Mouse (Mus musculus) monocyte, adult 5-6 weeks (primary cell): ENCODE data around the gene Med29. TPM values are rescaled to one million over a fixed set of nuclear protein-coding genes. Genes with fewer than 3 reads are reported as not detected.

Experiments
- total RNA-seq: library from RNA; stranded (forward); fragments of 200-1000, 200-491, 200-594 nt; gene quantifications from 3 replicates; pipeline ENCODE4 v1.2.3, GENCODE M21; 2017

Gene Med29
- total RNA-seq, 1 experiment from 2014 or later = 12.0 TPM

Other genes starting within 250 kb of the Med29 start
- 53.4 to 77.1 TPM (median 61.5 TPM) in 3 replicates for gene Fbl, start 223.0 kb downstream of the Med29 start, total RNA-seq
- gene Dyrk1b, start 213.2 kb downstream of the Med29 start, total RNA-seq = 2.9 to 5.9 TPM (median 3.4 TPM) in 3 replicates
- gene Eid2, start 124.8 kb downstream of the Med29 start, total RNA-seq = 0.29 to 0.39 TPM in 2 of 3 replicates, not detected in the other
- 6.0 to 10.2 TPM (median 7.5 TPM) in 3 replicates for gene Eid2b, start 115.0 kb downstream of the Med29 start, total RNA-seq
- not detected in 3 replicates for gene Selenov, start 101.5 kb downstream of the Med29 start, total RNA-seq
- gene Dll3, start 90.5 kb downstream of the Med29 start, total RNA-seq = not detected in 3 replicates
- gene Timm50, start 80.6 kb downstream of the Med29 start, total RNA-seq = 12.4 to 37.0 TPM (median 19.8 TPM) in 3 replicates
- gene Supt5, start 54.0 kb downstream of the Med29 start, total RNA-seq = 118 to 138 TPM (median 122 TPM) in 3 replicates
- gene Rps16, start 42.1 kb downstream of the Med29 start, total RNA-seq = 691 to 731 TPM (median 723 TPM) in 3 replicates
- 8.4 to 13.1 TPM (median 12.7 TPM) in 3 replicates for gene Plekhg2, start 20.1 kb downstream of the Med29 start, total RNA-seq
- gene Zfp36, start 12.5 kb downstream of the Med29 start, total RNA-seq = 140 to 403 TPM (median 154 TPM) in 3 replicates
- 162 to 264 TPM (median 189 TPM) in 3 replicates for gene Paf1, start 243 bp upstream of the Med29 start, total RNA-seq
- 496 to 674 TPM (median 637 TPM) in 3 replicates for gene Gmfg, start 44.7 kb upstream of the Med29 start, total RNA-seq
- 0.78 to 1.3 TPM in 2 of 3 replicates, not detected in the other for gene Lrfn1, start 59.3 kb upstream of the Med29 start, total RNA-seq
- not detected in 3 replicates for gene Ifnl2, start 117.7 kb upstream of the Med29 start, total RNA-seq
- gene Ifnl3, start 130.1 kb upstream of the Med29 start, total RNA-seq = not detected in 3 replicates
- gene Sycn, start 148.2 kb upstream of the Med29 start, total RNA-seq = not detected in 3 replicates
- gene Nccrp1, start 154.5 kb upstream of the Med29 start, total RNA-seq = not detected in 3 replicates
- 7.1 to 11.4 TPM (median 10.1 TPM) in 3 replicates for gene Samd4b, start 205.4 kb upstream of the Med29 start, total RNA-seq
- gene Pak4, start 205.5 kb upstream of the Med29 start, total RNA-seq = 3.8 to 7.5 TPM (median 4.7 TPM) in 3 replicates
- gene Acp7, start 238.6 kb upstream of the Med29 start, total RNA-seq = not detected in 3 replicates